Mouse (Mus musculus): ENCODE measurements around the gene Hsp90ab1.

DNA sequence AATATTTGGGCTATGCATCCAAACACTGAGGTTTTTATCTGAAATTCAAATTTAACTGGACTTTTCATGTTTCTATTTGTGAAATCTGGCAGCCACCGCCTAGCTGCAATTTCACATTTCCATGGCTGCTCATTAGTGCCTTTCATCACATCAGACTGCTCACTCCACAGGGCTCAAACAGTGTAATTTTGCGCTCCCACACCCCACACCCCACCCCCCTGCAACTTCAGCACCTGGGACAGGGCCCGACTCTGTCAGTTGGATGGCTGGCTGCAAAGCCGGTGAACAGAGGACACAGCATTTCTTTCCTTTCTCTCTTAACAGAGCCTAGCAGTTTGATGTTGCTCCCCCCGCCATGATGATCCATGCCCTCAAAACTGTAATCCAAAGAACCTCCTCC lies 36.8 kb downstream of the Hsp90ab1 start:
- TF ChIP-seq CTCF (IDR thresholded peaks at IDR 0.05) (no peak), POLR2A (IDR thresholded peaks at IDR 0.05; ENCODE audit: insufficient read depth, low read depth, low read length) (no peak)
